Mouse (Mus musculus): Measurements from ENCODE around the gene Otol1.

GRCm38 (mm10) chr3:70001540-70001939 lies 5.9 kb upstream of the Otol1 start:
- no peak for TF ChIP-seq GATA1 (IDR thresholded peaks at IDR 0.05; ENCODE audit: borderline replicate concordance, low read length)
- no peak for TF ChIP-seq FLI1 (IDR thresholded peaks at IDR 0.05; ENCODE audit: low read length)

Data from megakaryocyte, embryonic 14.5 days (primary cell).